Mouse (Mus musculus): ENCODE results near the gene Tube1. TPM values are rescaled to one million over a fixed set of nuclear protein-coding genes. Genes with fewer than 3 reads are reported as not detected.

Tube1 gene
- polyA plus RNA-seq, 1 experiment = 2.1 TPM

GRCm38 (mm10) chr10:39106413-39106812 is 27.4 kb upstream of the Tube1 start:
- Histone ChIP-seq H3K79me2 (ENCODE audit: control insufficient read depth, insufficient read depth) (no peaks in the 10 kb centered on the region), H3K36me3 (ENCODE audit: control insufficient read depth, insufficient read depth) (no peaks in the 10 kb centered on the region)
- TF ChIP-seq CEBPB (IDR thresholded peaks at IDR 0.05; ENCODE audit: insufficient read depth, poor library complexity, severe bottlenecking) (no peak), MYOG (IDR thresholded peaks at IDR 0.05; ENCODE audit: control insufficient read depth in 1 of 3, insufficient read depth in 1 of 3, insufficient read length in 2 of 3, low read depth in 2 of 3) (no peak), POLR2AphosphoS2 (IDR thresholded peaks at IDR 0.05; ENCODE audit: insufficient read length, low read depth) (no peak), TCF12 (IDR thresholded peaks at IDR 0.05; ENCODE audit: insufficient read depth, poor library complexity, severe bottlenecking) (no peak), TCF3 (IDR thresholded peaks at IDR 0.05; ENCODE audit: insufficient read length, low read depth) (no peak), REST (IDR thresholded peaks at IDR 0.05; ENCODE audit: insufficient read depth, insufficient read length) (no peak), POLR2A (IDR thresholded peaks at IDR 0.05; ENCODE audit: insufficient read length, low read depth) (no peak), E2F4 (IDR thresholded peaks at IDR 0.05; ENCODE audit: insufficient read depth) (no peak), USF1 (IDR thresholded peaks at IDR 0.05; ENCODE audit: low read depth) (no peak)

GRCm38 (mm10) chr10:39106935-39107334 is 26.8 kb upstream of the Tube1 start:
- TF ChIP-seq E2F4 (IDR thresholded peaks at IDR 0.05; ENCODE audit: insufficient read depth) = no peak
- TF ChIP-seq TCF3 (IDR thresholded peaks at IDR 0.05; ENCODE audit: insufficient read length, low read depth) = no peak
- no peak for TF ChIP-seq REST (IDR thresholded peaks at IDR 0.05; ENCODE audit: insufficient read depth, insufficient read length)
- no peak for TF ChIP-seq MYOG (IDR thresholded peaks at IDR 0.05; ENCODE audit: control insufficient read depth in 1 of 3, insufficient read depth in 1 of 3, insufficient read length in 2 of 3, low read depth in 2 of 3)
- TF ChIP-seq USF1 (IDR thresholded peaks at IDR 0.05; ENCODE audit: low read depth) = no peak
- H3K4me2 ChIP-seq (ENCODE audit: low read depth) = no peak overlapping the region
- H3K4me3 ChIP-seq = no peak overlapping the region

More at GRCm38 (mm10) chr10:39106413-39106812, 27.4 kb upstream of the Tube1 start:
- Histone ChIP-seq H3K4me3 (no peak overlapping the region), H3K27me3 (ENCODE audit: control insufficient read depth, insufficient read depth, insufficient read length) (no peaks in the 10 kb centered on the region), H3ac (ENCODE audit: control insufficient read depth, insufficient read length) (no peak overlapping the region), H3K4me2 (ENCODE audit: low read depth) (no peak overlapping the region)

GRCm38 (mm10) chr10:39108837-39109488 is 24.8 kb upstream of the Tube1 start:
- H3K4me3 ChIP-seq = no peak overlapping the region
- H3K36me3 ChIP-seq (ENCODE audit: control insufficient read depth, insufficient read depth) = no peaks in the 10 kb centered on the region
- no peaks in the 10 kb centered on the region for H3K27me3 ChIP-seq (ENCODE audit: control insufficient read depth, insufficient read depth, insufficient read length)
- no peak for TF ChIP-seq MYOD1 (IDR thresholded peaks at IDR 0.05; ENCODE audit: control insufficient read depth in 1 of 3, insufficient read length in 2 of 3, low read depth in 2 of 3)
- no peak for TF ChIP-seq USF1 (IDR thresholded peaks at IDR 0.05; ENCODE audit: low read depth)
- TF ChIP-seq E2F4 (IDR thresholded peaks at IDR 0.05; ENCODE audit: insufficient read depth) = no peak
- TF ChIP-seq SRF (IDR thresholded peaks at IDR 0.05; ENCODE audit: control insufficient read depth, insufficient read length, low read depth) = no peak
- TF ChIP-seq MYOG (IDR thresholded peaks at IDR 0.05; ENCODE audit: control insufficient read depth in 1 of 3, insufficient read depth in 1 of 3, insufficient read length in 2 of 3, low read depth in 2 of 3) = no peak
- no peak for TF ChIP-seq MAX (IDR thresholded peaks at IDR 0.05; ENCODE audit: low read depth)
- TF ChIP-seq REST (IDR thresholded peaks at IDR 0.05; ENCODE audit: insufficient read depth, insufficient read length) = no peak
- no peak for TF ChIP-seq TCF3 (IDR thresholded peaks at IDR 0.05; ENCODE audit: insufficient read length, low read depth)
- no peak for TF ChIP-seq POLR2AphosphoS2 (IDR thresholded peaks at IDR 0.05; ENCODE audit: insufficient read length, low read depth)
- no peak for TF ChIP-seq TCF12 (IDR thresholded peaks at IDR 0.05; ENCODE audit: insufficient read depth, poor library complexity, severe bottlenecking)
- no peak for TF ChIP-seq CEBPB (IDR thresholded peaks at IDR 0.05; ENCODE audit: insufficient read depth, poor library complexity, severe bottlenecking)
- no peak for TF ChIP-seq POLR2A (IDR thresholded peaks at IDR 0.05; ENCODE audit: insufficient read length, low read depth)
- no peak overlapping the region for H3ac ChIP-seq (ENCODE audit: control insufficient read depth, insufficient read length)
- H3K4me2 ChIP-seq (ENCODE audit: low read depth) = no peak overlapping the region
- no peaks in the 10 kb centered on the region for H3K79me2 ChIP-seq (ENCODE audit: control insufficient read depth, insufficient read depth)

More at GRCm38 (mm10) chr10:39106935-39107334, 26.8 kb upstream of the Tube1 start:
- H3K79me2 ChIP-seq (ENCODE audit: control insufficient read depth, insufficient read depth) = no peaks in the 10 kb centered on the region
- H3K36me3 ChIP-seq (ENCODE audit: control insufficient read depth, insufficient read depth) = no peaks in the 10 kb centered on the region
- no peaks in the 10 kb centered on the region for H3K27me3 ChIP-seq (ENCODE audit: control insufficient read depth, insufficient read depth, insufficient read length)
- H3ac ChIP-seq (ENCODE audit: control insufficient read depth, insufficient read length) = no peak overlapping the region

GRCm38 (mm10) chr10:39109489-39109874 is 24.3 kb upstream of the Tube1 start:
- Histone ChIP-seq H3ac (ENCODE audit: control insufficient read depth, insufficient read length) (no peak overlapping the region), H3K27me3 (ENCODE audit: control insufficient read depth, insufficient read depth, insufficient read length) (no peaks in the 10 kb centered on the region), H3K79me2 (ENCODE audit: control insufficient read depth, insufficient read depth) (no peaks in the 10 kb centered on the region), H3K4me3 (no peak overlapping the region), H3K36me3 (ENCODE audit: control insufficient read depth, insufficient read depth) (no peaks in the 10 kb centered on the region), H3K4me2 (ENCODE audit: low read depth) (no peak overlapping the region)
- no peak for TF ChIP-seq TCF12 (IDR thresholded peaks at IDR 0.05; ENCODE audit: insufficient read depth, poor library complexity, severe bottlenecking)
- no peak for TF ChIP-seq POLR2AphosphoS2 (IDR thresholded peaks at IDR 0.05; ENCODE audit: insufficient read length, low read depth)

- H3ac ChIP-seq (ENCODE audit: control insufficient read depth, insufficient read length) = no peak overlapping the region
- TF ChIP-seq USF1 (IDR thresholded peaks at IDR 0.05; ENCODE audit: low read depth) (peak; percentile 73), MAX (IDR thresholded peaks at IDR 0.05; ENCODE audit: low read depth) (peak; percentile 36), TCF3 (IDR thresholded peaks at IDR 0.05; ENCODE audit: insufficient read length, low read depth) (no peak), MYOD1 (IDR thresholded peaks at IDR 0.05; ENCODE audit: control insufficient read depth in 1 of 3, insufficient read length in 2 of 3, low read depth in 2 of 3) (no peak), REST (IDR thresholded peaks at IDR 0.05; ENCODE audit: insufficient read depth, insufficient read length) (no peak)
- no peaks in the 10 kb centered on the region for H3K27me3 ChIP-seq (ENCODE audit: control insufficient read depth, insufficient read depth, insufficient read length)
- H3K36me3 ChIP-seq (ENCODE audit: control insufficient read depth, insufficient read depth) = no peaks in the 10 kb centered on the region
- no peak overlapping the region for H3K4me2 ChIP-seq (ENCODE audit: low read depth)
- H3K4me3 ChIP-seq = no peak overlapping the region
- no peaks in the 10 kb centered on the region for H3K79me2 ChIP-seq (ENCODE audit: control insufficient read depth, insufficient read depth)
These were observed 12.4 kb upstream of the Tube1 start for GRCm38 (mm10) chr10:39121412-39121811.

Data from myocyte (in vitro differentiated cells).